Mouse (Mus musculus) forebrain, embryonic 11.5 days (tissue): ENCODE data around the gene Rab43. TPM values are rescaled to one million over a fixed set of nuclear protein-coding genes. Genes with fewer than 3 reads are reported as not detected.
"Not testable (repeated sequence)": the region's sequence is repeated elsewhere in the genome, so short reads cannot be mapped to it uniquely, and the experiment has no call there.

Experiments
- ATAC-seq: fragments of 200-750 bp; cut with Nextera tagmentation; replicated peaks from 2 replicates; pipeline ENCODE4 v1.8.0; 2017; ENCODE audit warnings: moderate TSS enrichment; ENCODE audit not compliant: low FRiP score
- DNase-seq: peaks from one replicate; pipeline ENCODE4 v3.0.0-alpha.2; 2017; ENCODE audit warnings: low spot score
- H3K27ac ChIP-seq: fragments of 300-500 bp; sonication (generic); 2 replicates; pipeline ENCODE4 v1.5.1; 2014; ENCODE audit warnings: low read depth, low read length
- H3K27me3 ChIP-seq: fragments of 300-500 bp; sonication (generic); 2 replicates; pipeline ENCODE4 v1.6.1; 2014; ENCODE audit warnings: mild to moderate bottlenecking, low read length, mixed read lengths; ENCODE audit not compliant: control insufficient read depth, insufficient read depth
- H3K36me3 ChIP-seq: fragments of 300-500 bp; sonication (generic); 2 replicates; pipeline ENCODE4 v1.6.1; 2014; ENCODE audit warnings: mild to moderate bottlenecking, low read length, moderate library complexity, mixed read lengths; ENCODE audit not compliant: control insufficient read depth, insufficient read depth
- H3K4me1 ChIP-seq: fragments of 300-500 bp; sonication (generic); replicated peaks from 2 replicates; pipeline ENCODE4 v1.6.1; 2014; ENCODE audit warnings: low read length, mixed read lengths; ENCODE audit not compliant: control insufficient read depth, insufficient read depth
- H3K4me2 ChIP-seq: fragments of 300-500 bp; sonication (generic); 2 replicates; pipeline ENCODE4 v1.6.1; 2014; ENCODE audit warnings: low read depth, mild to moderate bottlenecking, low read length, moderate library complexity, mixed read lengths; ENCODE audit not compliant: severe bottlenecking
- H3K4me3 ChIP-seq: fragments of 300-500 bp; sonication (generic); 2 replicates; pipeline ENCODE4 v1.5.1; 2014; ENCODE audit warnings: low read depth, low read length
- H3K9ac ChIP-seq: fragments of 300-500 bp; sonication (generic); 2 replicates; pipeline ENCODE4 v1.6.1; 2014; ENCODE audit warnings: low read length
- H3K9me3 ChIP-seq: fragments of 300-500 bp; sonication (generic); 2 replicates; pipeline ENCODE4 v1.6.1; 2016; ENCODE audit warnings: low read length, mixed read lengths; ENCODE audit not compliant: control insufficient read depth
- WGBS: fragments of 180-500 bp; shearing (Covaris S2); extraction: QIAGEN DNeasy Blood & Tissue Kit; methylation state at CpG from one replicate; pipeline ENCODE4 v1.1.7; 2014; 5-methylcytosine and 5-hydroxymethylcytosine counted together
- polyA plus RNA-seq: library from polyadenylated mRNA; unstranded; fragments of >200 nt; fragmentation: Nextera tagmentation; extraction: Ambion mirVana; gene quantifications from 2 replicates; pipeline ENCODE4 v1.2.1, GENCODE M21; 2014

Rab43 gene
- polyA plus RNA-seq, 1 experiment from 2014 or later, result 9.4 TPM

- WGBS, result 88% methylated on average over 9 of the region's 9 CpGs
- H3K4me3 ChIP-seq, result no peak overlapping the region
- DNase-seq, result peak; percentile 37
These were observed 37.1 kb downstream of the Rab43 start for GRCm38 (mm10) chr6:87774909-87775308.

GRCm38 (mm10) chr6:87774466-87774865 is 37.5 kb downstream of the Rab43 start:
- no peaks in the 10 kb centered on the region for H3K9me3 ChIP-seq
- H3K4me1 ChIP-seq, result no peaks in the 10 kb centered on the region
- DNase-seq, result peak; percentile 1
- no peak for ATAC-seq
- H3K4me3 ChIP-seq, result no peak overlapping the region
- H3K27me3 ChIP-seq, result no peaks in the 10 kb centered on the region
- no peaks in the 10 kb centered on the region for H3K36me3 ChIP-seq
- 58% methylated on average over 1 of the region's 1 CpGs for WGBS
- no peak overlapping the region for H3K9ac ChIP-seq
- H3K4me2 ChIP-seq, result no peak overlapping the region
- no peak overlapping the region for H3K27ac ChIP-seq

More at GRCm38 (mm10) chr6:87774909-87775308, 37.1 kb downstream of the Rab43 start:
- no peaks in the 10 kb centered on the region for H3K27me3 ChIP-seq
- no peak overlapping the region for H3K4me2 ChIP-seq
- no peak overlapping the region for H3K9ac ChIP-seq
- no peaks in the 10 kb centered on the region for H3K4me1 ChIP-seq
- H3K36me3 ChIP-seq, result no peaks in the 10 kb centered on the region
- no peak for ATAC-seq
- H3K9me3 ChIP-seq, result no peaks in the 10 kb centered on the region
- no peak overlapping the region for H3K27ac ChIP-seq

GRCm38 (mm10) chr6:87770626-87771025 is 41.3 kb downstream of the Rab43 start:
- Histone ChIP-seq H3K36me3 (no peaks in the 10 kb centered on the region), H3K4me2 (no peak overlapping the region), H3K4me3 (no peak overlapping the region), H3K4me1 (no peaks in the 10 kb centered on the region), H3K9ac (no peak overlapping the region), H3K27ac (no peak overlapping the region), H3K27me3 (no peaks in the 10 kb centered on the region), H3K9me3 (no peaks in the 10 kb centered on the region)
- ATAC-seq (no peak), DNase-seq (peak; percentile 46)
- WGBS, result 60% methylated on average over 8 of the region's 8 CpGs

- not testable (repeated sequence) for H3K4me3 ChIP-seq, H3K4me2 ChIP-seq, H3K4me1 ChIP-seq, H3K27ac ChIP-seq, H3K27me3 ChIP-seq, H3K9ac ChIP-seq, H3K36me3 ChIP-seq, ATAC-seq, H3K9me3 ChIP-seq
- 97% methylated on average over 2 of the region's 2 CpGs for WGBS
- peak; percentile 27 for DNase-seq
These were observed 47.7 kb downstream of the Rab43 start for GRCm38 (mm10) chr6:87764296-87764695.

- Histone ChIP-seq H3K36me3 (no peaks in the 10 kb centered on the region), H3K9me3 (no peaks in the 10 kb centered on the region), H3K4me1 (no peaks in the 10 kb centered on the region), H3K4me2 (no peak overlapping the region), H3K9ac (no peak overlapping the region), H3K27ac (no peak overlapping the region), H3K27me3 (no peaks in the 10 kb centered on the region), H3K4me3 (no peak overlapping the region)
- DNase-seq (peak; percentile 46), ATAC-seq (no peak)
- 67% methylated on average over 4 of the region's 4 CpGs for WGBS
These were observed 48.3 kb downstream of the Rab43 start for GRCm38 (mm10) chr6:87763376-87764280.

GRCm38 (mm10) chr6:87762161-87762560 is 49.8 kb downstream of the Rab43 start:
- no peak overlapping the region for H3K4me3 ChIP-seq
- H3K36me3 ChIP-seq, result no peaks in the 10 kb centered on the region
- no peaks in the 10 kb centered on the region for H3K4me1 ChIP-seq
- H3K27me3 ChIP-seq, result no peaks in the 10 kb centered on the region
- ATAC-seq, result no peak
- no peak overlapping the region for H3K4me2 ChIP-seq
- H3K9ac ChIP-seq, result no peak overlapping the region
- 88% methylated on average over 5 of the region's 5 CpGs for WGBS
- DNase-seq, result peak; percentile 30
- no peak overlapping the region for H3K27ac ChIP-seq
- no peaks in the 10 kb centered on the region for H3K9me3 ChIP-seq

- peak; percentile 36 for DNase-seq
- no peaks in the 10 kb centered on the region for H3K27me3 ChIP-seq
- H3K4me2 ChIP-seq, result no peak overlapping the region
- no peaks in the 10 kb centered on the region for H3K36me3 ChIP-seq
- no peaks in the 10 kb centered on the region for H3K4me1 ChIP-seq
- no peak overlapping the region for H3K9ac ChIP-seq
- H3K4me3 ChIP-seq, result no peak overlapping the region
- ATAC-seq, result no peak
- no peaks in the 10 kb centered on the region for H3K9me3 ChIP-seq
- 84% methylated on average over 3 of the region's 3 CpGs for WGBS
- no peak overlapping the region for H3K27ac ChIP-seq
These were observed 52.1 kb downstream of the Rab43 start for GRCm38 (mm10) chr6:87759850-87760249.

- no peak overlapping the region for H3K4me2 ChIP-seq
- H3K27ac ChIP-seq, result no peak overlapping the region
- no peaks in the 10 kb centered on the region for H3K4me1 ChIP-seq
- peak; percentile 43 for DNase-seq
- H3K36me3 ChIP-seq, result no peaks in the 10 kb centered on the region
- no peak overlapping the region for H3K9ac ChIP-seq
- no peaks in the 10 kb centered on the region for H3K27me3 ChIP-seq
- ATAC-seq, result no peak
- no peaks in the 10 kb centered on the region for H3K9me3 ChIP-seq
- no peak overlapping the region for H3K4me3 ChIP-seq
- 85% methylated on average over 3 of the region's 3 CpGs for WGBS
These were observed 52.6 kb downstream of the Rab43 start for GRCm38 (mm10) chr6:87759404-87759803.

GRCm38 (mm10) chr6:87756896-87757295 is 55.1 kb downstream of the Rab43 start:
- ATAC-seq, result no peak
- no peak overlapping the region for H3K9ac ChIP-seq
- WGBS, result 91% methylated on average over 8 of the region's 8 CpGs

More at GRCm38 (mm10) chr6:87756896-87757295, 55.1 kb downstream of the Rab43 start:
- no peak overlapping the region for H3K4me2 ChIP-seq
- no peak overlapping the region for H3K4me3 ChIP-seq
- DNase-seq, result peak; percentile 36
- no peaks in the 10 kb centered on the region for H3K9me3 ChIP-seq
- H3K4me1 ChIP-seq, result no peaks in the 10 kb centered on the region
- H3K27me3 ChIP-seq, result no peaks in the 10 kb centered on the region
- no peak overlapping the region for H3K27ac ChIP-seq
- H3K36me3 ChIP-seq, result no peaks in the 10 kb centered on the region
